ENCODE assay signal across 21 mouse cellular contexts in genomic region chr9:85750797-85751196, GRCm38 (mm10). TPM values are rescaled to one million over a fixed set of nuclear protein-coding genes. Genes with fewer than 3 reads are reported as not detected.
DNase-seq lines count a peak whose midpoint lies in the region; ATAC-seq and TF ChIP-seq lines count a peak whose summit lies in the region.
"Had no signal": no experiment of that assay in that cellular context is flagged by ENCODE, and none has a peak within 500 bp of the region (broad histone marks: within the 10 kb centered on the region; RNA-seq: fewer than 3 reads in every experiment).

No protein-coding gene starts in this region.

- no peak overlapping the region for H3K9ac ChIP-seq in stomach, embryonic 15.5 days
- H3K9ac ChIP-seq in stomach, postnatal 0 days (ENCODE audit: low read length) = no peak overlapping the region
- H3K9ac ChIP-seq in liver, embryonic 12.5 days = peak overlapping the region; percentile 99
- H3K9ac ChIP-seq: embryonic facial prominence, embryonic 15.5 days had no signal

- intact Hi-C loops in gastrocnemius, adult 2 months (cut with DNase I) = loop anchor here (10.0 kb wide), 1 partner anchor 714 kb away; the partner anchor contains the start of genes Dop1a and Ube2cbp

- TF ChIP-seq EP300 in stomach, postnatal 0 days (optimal IDR thresholded peaks at IDR 0.05) = no peak

- ATAC-seq in stomach, embryonic 15.5 days (ENCODE audit: insufficient read depth, low FRiP score, low read depth) = no peak
- no peak for ATAC-seq in stomach, postnatal 0 days (ENCODE audit: low FRiP score, low TSS enrichment)
- no peak for ATAC-seq in liver, embryonic 12.5 days
- ATAC-seq in megakaryocyte-erythroid progenitor cell, adult 5-6 weeks (replicated peaks; ENCODE audit: low FRiP score, low TSS enrichment, poor library complexity, severe bottlenecking) = peak; percentile 33
- ATAC-seq: inflammation-experienced regulatory T-cells, adult 6 months; Patski had no signal

- no peaks in the 10 kb centered on the region for H3K9me3 ChIP-seq in stomach, embryonic 15.5 days
- H3K9me3 ChIP-seq in stomach, postnatal 0 days (ENCODE audit: control insufficient read depth, low read length) = no peaks in the 10 kb centered on the region
- no peaks in the 10 kb centered on the region for H3K9me3 ChIP-seq in liver, embryonic 12.5 days (replicated peaks)
- H3K9me3 ChIP-seq: embryonic facial prominence, embryonic 15.5 days; heart, embryonic 15.5 days had no signal

- no peaks in the 10 kb centered on the region for H3K36me3 ChIP-seq in stomach, embryonic 15.5 days
- H3K36me3 ChIP-seq in stomach, postnatal 0 days (ENCODE audit: control insufficient read depth, insufficient read depth, low read length) = no peaks in the 10 kb centered on the region
- H3K36me3 ChIP-seq in liver, embryonic 12.5 days = 0 out of 2 replicates have a peak, but pooled peaks cover 3% of the 10 kb centered on the region
- H3K36me3 ChIP-seq: heart, embryonic 15.5 days had no signal

- H3K4me3 ChIP-seq in gastrocnemius, adult 2 months = no peak overlapping the region
- no peak overlapping the region for H3K4me3 ChIP-seq in stomach, embryonic 15.5 days (replicated peaks)
- H3K4me3 ChIP-seq in stomach, postnatal 0 days (ENCODE audit: low read depth, low read length) = no peak overlapping the region
- H3K4me3 ChIP-seq in liver, embryonic 12.5 days = no peak overlapping the region
- H3K4me3 ChIP-seq: embryonic facial prominence, embryonic 15.5 days had no signal

- H3K4me2 ChIP-seq in stomach, embryonic 15.5 days = no peak overlapping the region
- no peak overlapping the region for H3K4me2 ChIP-seq in stomach, postnatal 0 days (replicated peaks; ENCODE audit: low read depth)
- H3K4me2 ChIP-seq in liver, embryonic 12.5 days = peak overlapping the region; percentile 77
- H3K4me2 ChIP-seq: embryonic facial prominence, embryonic 15.5 days had no signal

- no peak for DNase-seq in gastrocnemius, adult 2 months
- no peak for DNase-seq in gastrocnemius, postnatal 10 days
- no peak for DNase-seq in stomach, postnatal 0 days (ENCODE audit: low spot score)
- no peak for DNase-seq in kidney, postnatal 4 days
- DNase-seq in retina, postnatal 1 day = no peak
- DNase-seq: adrenal gland, adult 2 months; cerebellum, adult 9-11 months; heart, postnatal 4 days; kidney, adult 18-20 months; layer of hippocampus, adult 9-11 months; lung, postnatal 4 days; right cerebral cortex, adult 18-20 months; thymus, adult 18-20 months; thymus, postnatal 36 days had no signal

- no peak for TF ChIP-seq CTCF in gastrocnemius, adult 2 months (IDR thresholded peaks at IDR 0.05)
- TF ChIP-seq CTCF in stomach, postnatal 0 days (IDR thresholded peaks at IDR 0.05; ENCODE audit: low read depth) = no peak

- peak overlapping the region; percentile 99; the same call in 1 of the 2 replicates for H3K27ac ChIP-seq in gastrocnemius, adult 2 months
- H3K27ac ChIP-seq in stomach, embryonic 15.5 days = 0 out of 2 replicates have a peak overlapping the region, but pooled peaks have one; percentile 99
- no peak overlapping the region for H3K27ac ChIP-seq in stomach, postnatal 0 days (replicated peaks)
- H3K27ac ChIP-seq in liver, embryonic 12.5 days = peak overlapping the region; percentile 100

- WGBS in stomach, embryonic 15.5 days = 79% methylated on average over 7 of the region's 7 CpGs
- 81% methylated on average over 7 of the region's 7 CpGs for WGBS in stomach, postnatal 0 days
- WGBS in liver, embryonic 12.5 days (ENCODE audit: insufficient replicate concordance) = 61% methylated on average over 7 of the region's 7 CpGs

- no peaks in the 10 kb centered on the region for H3K27me3 ChIP-seq in stomach, embryonic 15.5 days (replicated peaks)
- no peaks in the 10 kb centered on the region for H3K27me3 ChIP-seq in stomach, postnatal 0 days (ENCODE audit: control insufficient read depth, insufficient read depth, low read length)
- H3K27me3 ChIP-seq in liver, embryonic 12.5 days (replicated peaks) = no peaks in the 10 kb centered on the region
- H3K27me3 ChIP-seq: embryonic facial prominence, embryonic 15.5 days; heart, embryonic 15.5 days; Patski had no signal

- peaks cover 11% of the 10 kb centered on the region; the same call in 1 of the 2 replicates for H3K4me1 ChIP-seq in stomach, embryonic 15.5 days
- no peaks in the 10 kb centered on the region; the same call in 1 of the 2 replicates for H3K4me1 ChIP-seq in stomach, postnatal 0 days (replicated peaks; ENCODE audit: control insufficient read depth, insufficient read depth)
- H3K4me1 ChIP-seq in liver, embryonic 12.5 days = peaks cover 31% of the 10 kb centered on the region

RNA-seq across cellular contexts. Expression of gene Ibtk, which starts 1.7 kb away (rescaled TPM):
- total RNA-seq in gastrocnemius, adult 2 months (2021) = 10 to 100 TPM; 48.6 to 61.6 TPM
- 10 to 100 TPM; 39.3 to 42.0 TPM for total RNA-seq in gastrocnemius, postnatal 10 days (2021)
- polyA plus RNA-seq in stomach, embryonic 15.5 days (2015; fragmentation: Nextera tagmentation; extraction: Ambion mirVana) = 31.2 and 33.6 TPM in 2 replicates
- 18.0 and 19.7 TPM in 2 replicates for polyA plus RNA-seq in stomach, postnatal 0 days (2015; fragmentation: Nextera tagmentation; extraction: Ambion mirVana)
- polyA plus RNA-seq in liver, embryonic 12.5 days (2016; fragmentation: Nextera tagmentation; extraction: Ambion mirVana) = 27.3 and 28.8 TPM in 2 replicates
- total RNA-seq in megakaryocyte-erythroid progenitor cell, adult 5-6 weeks (2014; fragmentation: Nextera tagmentation) = 41.7 and 53.8 TPM in 2 replicates
- 119 and 126 TPM in 2 replicates for total RNA-seq in megakaryocyte-erythroid progenitor cell, adult 5-6 weeks (2017)
